Mouse (Mus musculus) heart, postnatal 4 days (tissue): Measurements from ENCODE around the gene Sycn. TPM values are rescaled to one million over a fixed set of nuclear protein-coding genes. Genes with fewer than 3 reads are reported as not detected.

Experiments used
- DNase-seq: peaks from one replicate; pipeline ENCODE4 v3.0.0; 2021
- total RNA-seq, 2 experiments: library from RNA; stranded (reverse); gene quantifications; 2 replicates each; pipeline ENCODE4 v1.2.3; 2021

The Sycn gene
- total RNA-seq, 2 experiments from 2014 or later, result not detected

- DNase-seq, result no peak
Observed at GRCm38 (mm10) chr7:28560856-28561255, 20.2 kb downstream of the Sycn start.

- no peak for DNase-seq
Observed at GRCm38 (mm10) chr7:28561967-28562366, 21.3 kb downstream of the Sycn start.

GRCm38 (mm10) chr7:28562371-28562770 lies 21.7 kb downstream of the Sycn start:
- DNase-seq, result no peak

DNA sequence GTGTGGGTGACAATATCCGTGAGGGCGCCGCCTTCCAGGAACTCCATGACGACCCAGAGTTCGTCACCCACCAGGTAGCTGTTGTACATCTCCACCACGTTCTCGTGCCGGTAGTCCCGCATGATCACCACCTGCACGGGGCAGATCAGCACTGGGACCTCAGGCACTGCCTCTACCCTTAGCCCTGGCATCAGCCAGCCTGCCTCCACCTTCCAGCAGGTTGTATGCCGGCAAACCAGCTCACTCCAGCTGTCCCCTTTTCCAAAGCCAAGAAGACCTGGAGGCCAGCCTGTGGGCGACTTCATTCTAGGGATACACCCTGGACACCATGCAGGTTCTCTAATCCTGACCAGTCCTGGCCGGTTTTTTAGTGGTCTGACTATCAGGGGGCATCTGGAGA lies 22.3 kb downstream of the Sycn start:
- DNase-seq, result no peak

DNA sequence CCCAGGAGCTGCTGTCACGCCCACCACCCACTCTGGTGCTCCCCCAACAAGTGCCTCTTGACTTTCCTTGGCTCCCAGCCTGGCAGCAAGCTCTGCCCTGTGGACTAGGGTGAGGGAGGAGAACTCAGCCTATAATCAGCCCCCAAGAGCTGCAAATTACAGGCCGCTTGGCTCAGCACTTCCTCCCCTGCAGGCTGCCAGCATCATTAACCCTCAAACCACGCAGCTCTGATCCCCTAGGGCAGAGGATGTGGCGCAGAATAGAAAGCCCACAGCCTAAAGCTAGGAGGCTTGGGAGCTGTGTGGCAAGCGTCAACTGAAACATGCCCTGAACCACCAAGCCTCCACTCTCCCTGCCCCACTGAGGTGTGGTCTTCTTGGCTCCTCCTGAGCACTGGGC lies 24.7 kb downstream of the Sycn start:
- DNase-seq, result no peak

GRCm38 (mm10) chr7:28567539-28567938 lies 26.9 kb downstream of the Sycn start:
- DNase-seq, result no peak

DNA sequence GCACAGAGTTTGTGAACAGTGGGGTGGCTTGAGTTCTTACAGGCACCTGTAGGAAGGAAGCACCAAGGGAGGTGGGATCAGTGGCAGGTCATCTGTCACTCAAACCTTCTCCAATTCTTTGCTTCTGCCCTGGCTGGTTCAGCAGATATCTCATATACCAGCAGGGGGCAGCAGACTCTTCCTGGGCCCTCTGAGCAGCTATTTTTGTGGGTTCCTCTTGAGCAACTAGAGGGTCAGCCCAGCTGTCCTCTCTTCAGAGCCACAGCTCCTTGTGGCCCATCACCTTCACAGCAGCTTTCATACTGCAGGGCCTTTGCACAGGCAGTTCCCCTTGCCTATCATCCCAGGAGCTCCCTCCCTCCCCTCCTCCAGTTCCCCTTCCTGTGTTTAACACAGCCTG lies 27.6 kb downstream of the Sycn start:
- peak; percentile 78 for DNase-seq

DNA sequence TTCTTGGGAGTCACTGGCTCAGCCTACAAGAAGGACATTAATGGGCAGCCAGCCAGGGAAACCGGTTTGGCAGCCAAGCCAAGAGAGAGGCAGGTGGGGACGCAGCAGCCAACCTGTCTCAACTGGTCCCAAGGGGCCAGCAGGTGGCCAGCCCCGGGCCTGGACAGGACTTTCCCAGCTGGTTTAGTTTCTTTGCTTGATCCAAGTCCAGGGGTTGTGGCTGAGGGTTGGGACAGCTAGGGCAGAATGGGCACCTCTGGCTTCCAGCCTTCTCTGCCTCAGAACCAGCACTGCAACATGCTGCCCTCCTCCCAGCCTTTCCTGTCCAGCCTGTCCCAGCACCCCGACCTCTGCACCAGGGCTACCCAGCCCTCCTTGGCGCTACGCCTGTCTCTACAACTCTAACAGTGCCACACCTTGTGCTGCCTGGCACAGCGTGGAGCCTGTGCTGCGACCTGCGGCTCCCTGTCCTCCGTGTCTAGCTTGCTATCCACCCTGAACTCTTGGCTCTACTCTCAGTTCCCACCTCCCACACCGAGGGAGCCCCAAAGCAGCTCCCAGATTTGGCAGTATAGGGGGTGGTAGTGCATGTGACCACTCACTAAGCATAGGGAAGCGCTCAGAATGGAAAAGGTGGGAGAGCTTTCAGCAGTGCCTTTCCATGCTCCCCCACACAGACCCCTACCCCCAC lies 29.8 kb downstream of the Sycn start:
- peak; percentile 49 for DNase-seq

DNA sequence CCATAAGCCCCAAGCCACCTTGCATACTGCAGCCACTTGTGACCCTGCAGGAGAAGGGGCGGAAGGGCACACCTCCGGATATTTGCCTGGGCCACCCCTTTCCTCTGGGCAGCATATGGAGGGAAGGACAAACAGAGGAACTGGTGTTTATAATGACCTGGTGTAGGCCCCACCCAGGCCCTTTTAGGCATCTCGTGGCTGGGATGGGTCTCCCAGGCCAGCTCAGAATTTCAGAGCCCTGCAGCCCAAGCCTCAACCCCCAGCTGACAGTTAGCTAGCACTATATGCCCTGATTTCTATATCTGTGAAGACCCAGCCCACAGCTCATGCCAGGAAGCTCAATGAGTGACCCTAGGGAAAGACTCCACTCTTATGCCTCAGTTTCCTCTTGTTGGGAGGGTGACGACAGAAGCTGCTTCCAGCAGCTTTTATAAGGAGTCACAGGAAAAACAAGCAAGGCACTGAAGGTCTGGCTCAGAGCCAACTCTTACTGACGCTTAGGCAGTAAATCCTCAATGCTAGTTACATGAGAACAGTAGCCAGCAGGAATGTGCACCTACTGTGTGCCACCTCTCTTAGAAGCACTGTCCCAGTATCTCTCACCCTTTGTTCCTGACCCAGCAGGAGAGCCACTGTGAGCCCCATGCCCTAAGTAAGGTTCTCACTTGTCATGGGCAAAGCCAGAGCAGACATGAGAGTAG lies 30.4 kb downstream of the Sycn start:
- peak; percentile 32 for DNase-seq

GRCm38 (mm10) chr7:28572689-28573088 lies 32.0 kb downstream of the Sycn start:
- no peak for DNase-seq

DNA sequence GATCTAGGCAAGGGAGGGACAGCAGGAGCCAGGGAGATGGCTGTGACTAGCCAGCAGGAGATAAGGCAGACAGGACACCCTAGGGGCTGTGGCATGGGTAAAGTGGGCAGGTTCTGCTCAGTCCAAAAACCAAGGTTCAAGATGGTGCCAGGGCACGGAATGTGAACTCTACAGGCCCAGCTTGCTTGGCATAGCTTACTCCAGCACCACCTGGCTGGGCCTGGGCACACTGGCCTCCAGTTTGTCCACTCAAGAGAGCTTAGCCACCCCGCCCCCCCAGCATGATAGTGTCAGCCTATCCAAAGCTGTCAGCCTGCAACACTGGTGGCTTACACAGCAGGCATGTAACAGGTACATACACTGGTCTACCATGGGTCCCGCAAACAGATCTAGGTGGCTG lies 32.6 kb downstream of the Sycn start:
- no peak for DNase-seq

DNA sequence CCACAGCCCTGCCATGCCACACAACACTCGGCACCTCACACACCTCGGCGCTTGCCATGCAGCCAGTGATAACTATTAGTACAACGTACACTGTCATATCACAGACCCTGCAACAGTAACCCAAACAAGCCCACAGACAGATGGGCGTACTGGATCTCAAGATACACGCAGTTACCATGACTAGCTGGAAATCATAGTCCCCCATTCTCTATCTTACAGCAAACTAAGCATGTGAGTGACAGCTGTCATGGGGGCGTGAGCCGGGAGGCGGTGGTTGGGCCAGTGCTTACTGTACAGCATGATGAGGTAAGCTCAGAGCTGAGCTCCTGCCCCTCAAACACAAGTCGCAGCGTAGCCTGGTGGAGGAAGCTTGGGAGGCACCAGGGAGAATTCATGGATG lies 34.9 kb downstream of the Sycn start:
- DNase-seq, result no peak

DNA sequence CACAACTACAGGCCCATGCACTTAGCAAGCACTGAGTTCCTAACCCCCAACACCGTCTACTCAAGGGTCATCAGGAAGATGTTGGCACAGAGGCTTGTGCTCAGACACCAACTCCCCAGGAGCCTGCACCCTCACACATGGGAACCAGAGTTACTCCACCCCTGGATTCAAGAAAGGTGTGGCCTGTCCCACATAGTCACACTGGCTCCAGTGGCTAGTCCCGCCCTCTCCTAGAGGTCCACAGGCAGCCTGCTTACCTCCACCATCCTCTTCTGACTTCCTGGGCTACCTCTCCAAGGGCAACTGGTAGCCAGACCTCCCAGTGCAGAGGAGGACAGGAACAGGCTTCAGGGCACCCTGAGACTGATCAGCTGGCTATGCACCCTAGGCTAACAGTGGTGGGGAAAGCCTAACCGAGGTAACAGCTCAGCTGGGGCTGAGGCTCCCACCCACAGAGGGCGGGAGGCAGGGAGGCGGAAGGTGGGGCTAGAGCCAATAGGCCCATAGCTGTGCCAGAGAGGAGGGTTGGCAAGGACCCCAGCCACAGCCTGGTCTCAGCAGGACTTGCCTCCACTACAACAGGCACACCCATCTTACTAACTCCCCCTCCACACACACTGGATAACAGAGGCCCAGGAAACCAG lies 35.7 kb downstream of the Sycn start:
- peak; percentile 75 for DNase-seq

DNA sequence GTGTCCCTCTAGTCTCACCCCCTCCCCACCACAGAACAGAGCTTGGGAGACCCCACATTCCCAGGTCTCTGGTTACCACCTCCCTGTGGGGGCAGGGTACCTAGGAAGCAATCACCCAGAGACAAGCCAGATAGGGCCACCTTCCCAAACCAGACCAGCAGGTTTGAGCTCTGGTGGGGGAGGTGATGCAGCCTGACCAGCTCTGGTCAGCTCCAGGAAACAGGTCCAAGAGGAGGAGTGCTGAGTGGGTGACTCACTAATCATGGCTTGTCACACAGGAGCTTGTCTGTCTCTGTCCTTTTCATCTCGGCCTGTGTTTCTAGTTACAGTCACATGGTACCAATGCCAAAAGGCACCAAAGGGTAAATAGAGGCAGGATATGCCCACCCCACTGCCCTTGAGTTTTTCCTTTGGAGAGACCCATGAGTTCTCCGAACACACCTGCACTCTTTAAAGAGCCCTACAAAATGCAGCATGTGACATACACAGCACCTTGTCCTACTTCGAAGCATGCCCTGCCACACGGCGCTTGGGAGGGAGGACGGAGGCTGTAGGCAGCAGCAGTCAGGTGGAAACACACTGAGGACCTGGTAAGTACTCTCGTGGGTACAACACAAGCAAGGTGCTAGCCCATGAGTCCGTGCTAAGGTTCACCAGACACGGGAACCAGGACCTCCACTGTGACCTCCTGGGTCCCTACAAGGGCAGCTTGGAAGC lies 37.3 kb downstream of the Sycn start:
- no peak for DNase-seq

- DNase-seq, result no peak
Observed at GRCm38 (mm10) chr7:28578543-28579053, 37.9 kb downstream of the Sycn start.

DNA sequence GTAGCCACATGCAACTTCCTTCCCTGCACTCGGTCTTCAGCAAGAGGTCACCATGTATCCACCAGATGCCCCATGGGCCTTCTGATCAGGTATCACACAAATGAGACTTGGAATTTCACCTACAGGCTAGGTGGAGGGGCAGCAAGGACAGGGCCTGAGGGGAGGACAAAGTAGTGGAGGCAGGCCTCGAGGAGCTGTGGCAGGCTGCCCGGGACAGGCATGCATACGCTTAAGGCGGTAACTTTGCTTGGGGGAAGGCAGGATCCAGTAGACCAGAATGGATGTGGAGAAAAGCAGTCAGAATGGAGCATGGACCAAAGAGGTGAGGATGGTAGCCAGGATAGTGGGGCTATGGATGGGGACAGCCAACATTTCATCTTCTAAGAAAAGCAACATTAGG lies 39.1 kb downstream of the Sycn start:
- no peak for DNase-seq

DNA sequence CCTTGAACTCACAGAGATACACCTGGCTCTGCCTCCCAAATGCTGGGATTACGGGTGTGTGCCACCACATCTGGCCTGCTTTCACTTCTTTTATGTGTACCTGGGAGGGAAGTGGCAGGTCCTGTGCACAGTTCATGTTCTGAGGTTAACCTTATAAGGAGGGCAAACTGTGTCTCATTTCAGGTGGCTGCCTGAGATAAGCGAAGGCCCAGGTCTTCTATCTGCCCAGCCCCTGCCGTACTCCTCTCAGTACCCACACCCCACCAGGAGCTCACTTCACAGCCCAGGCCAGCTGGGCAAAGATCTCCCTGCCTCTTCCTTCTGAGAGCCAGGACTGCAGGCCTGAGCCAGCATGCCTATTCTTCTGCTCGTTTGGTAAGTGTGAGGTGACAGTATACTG lies 41.0 kb downstream of the Sycn start:
- DNase-seq, result no peak

- no peak for DNase-seq
Observed at GRCm38 (mm10) chr7:28582841-28583240, 42.2 kb downstream of the Sycn start.

- DNase-seq, result no peak
Observed at GRCm38 (mm10) chr7:28583570-28584344, 43.1 kb downstream of the Sycn start.

DNA sequence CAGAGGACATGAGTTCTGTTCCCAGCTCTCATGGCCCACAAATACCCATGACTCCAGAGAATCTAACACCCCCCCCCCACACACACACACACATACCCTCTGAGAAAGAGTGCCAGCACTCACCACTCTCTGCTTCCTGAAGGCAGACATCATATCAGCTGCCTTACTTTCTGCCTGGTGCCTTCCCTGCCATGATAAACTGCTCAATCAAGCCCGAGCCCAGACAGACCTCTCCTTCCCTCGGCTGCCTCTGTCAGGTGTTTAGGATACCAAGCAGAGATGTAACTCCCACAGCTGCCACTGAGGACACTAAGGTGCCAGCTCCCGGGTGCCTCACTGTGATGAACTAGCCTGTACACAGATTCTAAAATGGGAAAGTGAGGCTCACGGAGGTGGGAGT lies 43.8 kb downstream of the Sycn start:
- DNase-seq, result no peak

DNA sequence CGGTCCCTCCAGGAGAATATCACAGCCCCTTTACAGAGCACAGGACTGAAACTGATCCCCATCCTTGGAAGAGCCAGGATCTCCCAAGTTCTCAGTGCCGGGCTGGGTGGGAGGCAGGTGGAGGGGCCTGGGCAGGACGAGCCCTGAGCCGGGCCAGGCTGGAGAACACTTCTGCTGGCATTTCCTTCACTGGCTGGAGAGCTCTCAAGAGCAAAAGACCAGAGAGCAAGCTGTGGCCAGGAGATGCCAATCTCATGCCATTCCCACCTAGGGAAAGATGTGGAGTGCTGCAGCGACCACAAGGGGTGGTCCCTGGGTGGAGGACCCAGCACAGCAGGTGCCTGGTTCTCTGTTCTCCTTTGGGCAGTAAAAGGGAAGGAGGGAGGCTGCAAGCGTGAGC lies 44.3 kb downstream of the Sycn start:
- no peak for DNase-seq
